Mouse (Mus musculus): ENCODE measurements at regions not wholly inside any gene's neighbourhood (a gene's known extent, or its start where the extent isn't known, plus 50 kb on each side); places are given as distances from the start of the nearest gene placed in this dataset.

- no peaks in the 10 kb centered on the region for H3K4me1 ChIP-seq
- DNase-seq (ENCODE audit: extremely low spot score, low spot score), result no peak
- H3K27me3 ChIP-seq (ENCODE audit: poor library complexity, severe bottlenecking), result no peaks in the 10 kb centered on the region
- no peaks in the 10 kb centered on the region for H3K9me3 ChIP-seq
- H3K27ac ChIP-seq, result no peak overlapping the region
- no peak overlapping the region for H3K4me3 ChIP-seq
- 85% methylated on average over 3 of the region's 3 CpGs for WGBS
- no peaks in the 10 kb centered on the region for H3K36me3 ChIP-seq (replicated peaks)
Observed at GRCm38 (mm10) chr12:73491370-73491769, 54.8 kb downstream of the Tmem30b start.

GRCm38 (mm10) chr12:73482858-73483257, 63.3 kb downstream of the Tmem30b start:
- Histone ChIP-seq H3K27me3 (ENCODE audit: poor library complexity, severe bottlenecking) (no peaks in the 10 kb centered on the region), H3K27ac (no peak overlapping the region), H3K4me1 (no peaks in the 10 kb centered on the region), H3K4me3 (no peak overlapping the region), H3K36me3 (replicated peaks) (no peaks in the 10 kb centered on the region), H3K9me3 (no peaks in the 10 kb centered on the region)
- WGBS, result 81% methylated on average over 2 of the region's 2 CpGs
- no peak for DNase-seq (ENCODE audit: extremely low spot score, low spot score)

- no peak overlapping the region for H3K27ac ChIP-seq
- no peaks in the 10 kb centered on the region for H3K9me3 ChIP-seq
- no peaks in the 10 kb centered on the region for H3K36me3 ChIP-seq (replicated peaks)
- WGBS, result 88% methylated on average over 6 of the region's 6 CpGs
- no peak overlapping the region for H3K4me3 ChIP-seq
- DNase-seq (ENCODE audit: extremely low spot score, low spot score), result no peak
- no peaks in the 10 kb centered on the region for H3K4me1 ChIP-seq
- H3K27me3 ChIP-seq (ENCODE audit: poor library complexity, severe bottlenecking), result no peaks in the 10 kb centered on the region
Observed at GRCm38 (mm10) chr12:73482275-73482674, 63.9 kb downstream of the Tmem30b start.

GRCm38 (mm10) chr12:73481705-73482104, 64.5 kb downstream of the Tmem30b start:
- no peak overlapping the region for H3K27ac ChIP-seq
- no peak for DNase-seq (ENCODE audit: extremely low spot score, low spot score)
- no peaks in the 10 kb centered on the region for H3K36me3 ChIP-seq (replicated peaks)
- WGBS, result 88% methylated on average over 3 of the region's 3 CpGs
- no peaks in the 10 kb centered on the region for H3K9me3 ChIP-seq
- H3K4me3 ChIP-seq, result no peak overlapping the region
- H3K27me3 ChIP-seq (ENCODE audit: poor library complexity, severe bottlenecking), result no peaks in the 10 kb centered on the region
- peaks cover 1% of the 10 kb centered on the region for H3K4me1 ChIP-seq

DNA sequence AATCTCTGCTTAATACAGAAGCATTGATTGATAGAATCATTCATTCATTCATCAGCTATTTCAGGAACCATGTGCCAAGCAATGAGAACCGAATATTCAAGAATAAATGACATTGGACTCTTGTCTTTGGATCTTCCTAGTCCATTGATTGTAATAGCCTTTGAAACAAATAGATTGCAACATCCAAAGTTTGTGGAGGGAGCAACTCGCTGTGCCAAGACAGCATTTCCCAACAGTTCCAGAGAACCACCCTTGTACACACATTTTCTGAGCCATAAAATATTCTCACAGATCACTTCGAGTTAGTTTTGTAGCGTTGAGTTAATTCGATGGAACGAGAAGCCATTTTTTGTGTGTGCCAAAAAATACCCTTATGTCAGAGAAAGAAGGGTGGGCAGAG, 65.0 kb downstream of the Tmem30b start:
- no peak for DNase-seq (ENCODE audit: extremely low spot score, low spot score)
- Histone ChIP-seq H3K4me1 (peaks cover 7% of the 10 kb centered on the region), H3K36me3 (replicated peaks) (no peaks in the 10 kb centered on the region), H3K27ac (no peak overlapping the region), H3K9me3 (no peaks in the 10 kb centered on the region), H3K4me3 (no peak overlapping the region), H3K27me3 (ENCODE audit: poor library complexity, severe bottlenecking) (no peaks in the 10 kb centered on the region)
- WGBS, result 90% methylated on average over 6 of the region's 6 CpGs

DNA sequence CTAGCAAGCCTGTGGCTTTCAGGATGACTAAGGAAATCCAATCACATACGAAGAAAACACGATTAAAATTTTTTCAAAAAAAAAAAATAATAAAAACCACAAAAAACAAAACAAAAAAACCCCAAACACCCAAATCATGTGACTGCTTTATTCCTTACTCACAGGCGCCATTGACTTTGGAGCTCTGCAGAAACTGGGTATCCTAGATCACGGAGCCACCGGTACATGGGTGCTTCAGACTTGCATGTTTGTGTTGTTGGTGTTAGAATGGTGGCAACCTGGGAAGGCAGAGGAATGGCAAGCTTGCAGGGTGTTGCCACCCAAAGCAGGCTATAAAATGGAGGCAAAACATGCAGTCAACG, 65.6 kb downstream of the Tmem30b start:
- 92% methylated on average over 6 of the region's 6 CpGs for WGBS
- no peaks in the 10 kb centered on the region for H3K27me3 ChIP-seq (ENCODE audit: poor library complexity, severe bottlenecking)

DNA sequence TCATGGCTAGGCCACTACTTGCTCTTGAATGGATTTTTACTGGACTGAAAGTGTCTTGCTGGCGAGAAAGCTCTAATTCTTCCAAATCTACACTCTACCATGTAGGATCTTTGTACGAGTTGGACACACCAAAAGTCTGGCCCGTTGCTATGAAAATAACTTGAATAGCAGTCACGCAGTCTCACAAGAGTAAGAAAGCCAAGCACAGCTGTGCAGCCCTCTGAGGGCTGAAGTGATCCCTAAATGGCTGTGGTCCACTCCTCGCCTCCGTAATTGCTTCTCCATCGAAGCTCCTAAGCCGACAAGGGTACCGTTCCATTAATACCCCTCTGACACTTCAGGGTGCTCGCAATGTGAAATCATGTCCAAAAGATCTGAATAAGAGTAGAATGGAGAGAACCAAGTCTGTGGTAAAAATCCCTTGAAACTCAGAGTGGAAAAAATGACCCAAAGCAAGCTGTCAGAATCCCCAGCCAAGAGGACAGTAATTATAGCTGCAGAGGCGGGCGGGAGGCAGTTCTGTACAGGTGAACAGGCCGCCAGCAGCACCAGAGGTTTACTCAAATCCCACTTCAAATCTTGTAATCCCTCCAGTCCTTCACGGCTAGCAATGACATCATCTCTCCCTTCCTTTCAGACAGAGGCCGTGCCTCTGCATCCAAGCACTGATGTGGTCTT, 66.1 kb downstream of the Tmem30b start:
- H3K27ac ChIP-seq, result no peak overlapping the region
- 89% methylated on average over 15 of the region's 15 CpGs for WGBS
- DNase-seq (ENCODE audit: extremely low spot score, low spot score), result no peak

More for the DNA sequence above, 65.6 kb downstream of the Tmem30b start:
- H3K4me1 ChIP-seq, result peaks cover 11% of the 10 kb centered on the region
- H3K9me3 ChIP-seq, result no peaks in the 10 kb centered on the region
- no peaks in the 10 kb centered on the region for H3K36me3 ChIP-seq (replicated peaks)
- DNase-seq (ENCODE audit: extremely low spot score, low spot score), result no peak
- H3K27ac ChIP-seq, result no peak overlapping the region
- no peak overlapping the region for H3K4me3 ChIP-seq

GRCm38 (mm10) chr12:73478641-73479040, 67.6 kb downstream of the Tmem30b start:
- Histone ChIP-seq H3K36me3 (replicated peaks) (no peaks in the 10 kb centered on the region), H3K27me3 (ENCODE audit: poor library complexity, severe bottlenecking) (no peaks in the 10 kb centered on the region), H3K4me3 (no peak overlapping the region), H3K27ac (no peak overlapping the region), H3K9me3 (no peaks in the 10 kb centered on the region), H3K4me1 (peaks cover 11% of the 10 kb centered on the region)
- 98% methylated on average over 4 of the region's 4 CpGs for WGBS
- no peak for DNase-seq (ENCODE audit: extremely low spot score, low spot score)

More for the DNA sequence above, 66.1 kb downstream of the Tmem30b start:
- Histone ChIP-seq H3K36me3 (replicated peaks) (no peaks in the 10 kb centered on the region), H3K4me3 (no peak overlapping the region), H3K4me1 (peaks cover 11% of the 10 kb centered on the region), H3K27me3 (ENCODE audit: poor library complexity, severe bottlenecking) (no peaks in the 10 kb centered on the region), H3K9me3 (no peaks in the 10 kb centered on the region)

GRCm38 (mm10) chr12:73476421-73476858, 69.8 kb downstream of the Tmem30b start:
- Histone ChIP-seq H3K9me3 (no peaks in the 10 kb centered on the region), H3K27me3 (ENCODE audit: poor library complexity, severe bottlenecking) (no peaks in the 10 kb centered on the region), H3K4me1 (peaks cover 16% of the 10 kb centered on the region), H3K36me3 (replicated peaks) (no peaks in the 10 kb centered on the region), H3K4me3 (no peak overlapping the region), H3K27ac (0 out of 2 replicates have a peak overlapping the region, but pooled peaks have one; percentile 25)
- no peak for DNase-seq (ENCODE audit: extremely low spot score, low spot score)
- WGBS, result 15% methylated on average over 7 of the region's 7 CpGs

GRCm38 (mm10) chr12:73475774-73476173, 70.4 kb downstream of the Tmem30b start:
- no peak overlapping the region for H3K4me3 ChIP-seq
- H3K36me3 ChIP-seq (replicated peaks), result no peaks in the 10 kb centered on the region
- WGBS, result 81% methylated on average over 3 of the region's 3 CpGs
- no peaks in the 10 kb centered on the region for H3K9me3 ChIP-seq
- peaks cover 16% of the 10 kb centered on the region for H3K4me1 ChIP-seq
- no peak overlapping the region for H3K27ac ChIP-seq
- DNase-seq (ENCODE audit: extremely low spot score, low spot score), result no peak
- H3K27me3 ChIP-seq (ENCODE audit: poor library complexity, severe bottlenecking), result no peaks in the 10 kb centered on the region

- H3K36me3 ChIP-seq (replicated peaks), result no peaks in the 10 kb centered on the region
- no peaks in the 10 kb centered on the region for H3K9me3 ChIP-seq
- no peak overlapping the region for H3K27ac ChIP-seq
- no peaks in the 10 kb centered on the region for H3K27me3 ChIP-seq (ENCODE audit: poor library complexity, severe bottlenecking)
- peaks cover 16% of the 10 kb centered on the region for H3K4me1 ChIP-seq
- DNase-seq (ENCODE audit: extremely low spot score, low spot score), result no peak
- 79% methylated on average over 5 of the region's 5 CpGs for WGBS
- H3K4me3 ChIP-seq, result no peak overlapping the region
Observed at GRCm38 (mm10) chr12:73475020-73475419, 71.2 kb downstream of the Tmem30b start.

DNA sequence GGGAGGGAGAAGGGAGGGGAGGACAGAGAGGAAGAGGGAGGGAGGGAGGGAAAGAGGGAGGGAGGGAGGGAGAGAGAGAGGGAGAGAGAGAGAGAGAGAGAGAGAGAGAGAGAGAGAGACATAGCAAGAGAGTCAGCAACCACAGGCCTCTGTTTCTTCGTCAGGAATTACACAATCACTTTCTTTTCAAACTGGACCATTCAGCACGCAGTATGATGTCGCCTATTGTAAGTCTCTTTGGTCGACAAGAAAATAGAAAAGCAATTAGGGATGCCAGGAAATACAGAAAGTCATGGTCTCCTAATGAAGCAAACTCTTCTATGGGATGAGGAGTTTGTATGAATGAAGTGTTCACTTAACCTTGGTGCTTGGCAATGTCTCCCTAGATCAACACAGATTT, 73.1 kb downstream of the Tmem30b start:
- Histone ChIP-seq H3K27ac (no peak overlapping the region), H3K4me3 (no peak overlapping the region), H3K27me3 (ENCODE audit: poor library complexity, severe bottlenecking) (no peaks in the 10 kb centered on the region), H3K4me1 (peaks cover 16% of the 10 kb centered on the region), H3K9me3 (no peaks in the 10 kb centered on the region), H3K36me3 (replicated peaks) (no peaks in the 10 kb centered on the region)
- DNase-seq (ENCODE audit: extremely low spot score, low spot score), result no peak
- WGBS, result 62% methylated on average over 4 of the region's 4 CpGs

DNA sequence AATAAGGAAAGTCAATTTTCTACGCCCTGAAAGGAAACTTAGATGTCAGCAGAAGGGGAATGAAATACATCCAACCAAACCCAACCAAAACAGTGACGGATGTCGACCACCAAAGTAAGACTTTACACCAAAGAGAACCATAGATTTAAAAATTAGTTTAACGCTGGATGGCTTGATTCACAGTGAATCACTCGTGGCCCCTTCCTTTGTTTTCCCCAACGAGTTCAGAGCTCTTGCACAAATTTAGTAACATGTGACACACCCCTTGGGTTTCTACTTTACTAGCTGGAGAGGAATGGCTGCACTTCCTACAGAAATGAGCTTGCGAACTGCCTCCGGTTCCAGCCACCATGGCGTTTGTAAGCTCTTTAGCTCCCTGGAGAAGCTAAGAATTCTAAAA, 74.2 kb downstream of the Tmem30b start:
- 74% methylated on average over 9 of the region's 9 CpGs for WGBS
- no peak overlapping the region for H3K4me3 ChIP-seq
- H3K27ac ChIP-seq, result no peak overlapping the region

DNA sequence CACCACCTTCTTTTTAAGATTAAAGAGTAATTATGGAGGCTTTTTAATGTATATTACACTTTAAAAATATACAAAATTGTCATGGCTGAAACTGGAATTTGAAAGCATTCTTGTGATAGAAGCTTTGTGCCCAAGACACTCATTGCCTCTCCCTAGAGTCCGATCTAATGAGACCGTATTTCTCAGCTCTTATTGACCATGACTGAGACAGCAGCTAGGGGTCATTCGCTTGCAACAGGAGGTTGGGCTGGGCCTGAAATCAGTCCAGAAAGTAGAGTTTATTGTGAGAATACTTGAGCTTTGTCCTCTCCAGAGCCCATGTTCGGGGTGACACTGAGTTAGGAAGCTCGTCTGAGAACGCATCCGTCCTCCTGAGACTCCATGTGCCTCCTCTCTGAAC, 79.7 kb downstream of the Tmem30b start:
- Histone ChIP-seq H3K36me3 (replicated peaks) (no peaks in the 10 kb centered on the region), H3K4me1 (peaks cover 8% of the 10 kb centered on the region; the same call in 1 of the 2 replicates), H3K27me3 (ENCODE audit: poor library complexity, severe bottlenecking) (no peaks in the 10 kb centered on the region), H3K4me3 (no peak overlapping the region), H3K9me3 (no peaks in the 10 kb centered on the region), H3K27ac (no peak overlapping the region)
- WGBS, result 79% methylated on average over 7 of the region's 7 CpGs
- DNase-seq (ENCODE audit: extremely low spot score, low spot score), result no peak

More for the DNA sequence above, 74.2 kb downstream of the Tmem30b start:
- H3K4me1 ChIP-seq, result peaks cover 16% of the 10 kb centered on the region
- H3K27me3 ChIP-seq (ENCODE audit: poor library complexity, severe bottlenecking), result no peaks in the 10 kb centered on the region
- H3K9me3 ChIP-seq, result no peaks in the 10 kb centered on the region
- H3K36me3 ChIP-seq (replicated peaks), result no peaks in the 10 kb centered on the region
- no peak for DNase-seq (ENCODE audit: extremely low spot score, low spot score)
